Mouse (Mus musculus) monocyte, adult 5-6 weeks (primary cell): ENCODE measurements around the gene Tmem108. TPM values are rescaled to one million over a fixed set of nuclear protein-coding genes. Genes with fewer than 3 reads are reported as not detected.

Experiments
- ATAC-seq: fragments of 153-309, 156-312 bp; replicated peaks from 2 replicates; pipeline ENCODE4 v1.8.0; 2017; ENCODE audit warnings: mild to moderate bottlenecking; ENCODE audit not compliant: low TSS enrichment, insufficient number of reproducible peaks, severe bottlenecking, poor library complexity, low FRiP score
- total RNA-seq: library from RNA; stranded (forward); fragments of 200-1000, 200-491, 200-594 nt; gene quantifications from 3 replicates; pipeline ENCODE4 v1.2.3, GENCODE M21; 2017

The Tmem108 gene
- total RNA-seq, 1 experiment from 2014 or later: 0.48 TPM

DNA sequence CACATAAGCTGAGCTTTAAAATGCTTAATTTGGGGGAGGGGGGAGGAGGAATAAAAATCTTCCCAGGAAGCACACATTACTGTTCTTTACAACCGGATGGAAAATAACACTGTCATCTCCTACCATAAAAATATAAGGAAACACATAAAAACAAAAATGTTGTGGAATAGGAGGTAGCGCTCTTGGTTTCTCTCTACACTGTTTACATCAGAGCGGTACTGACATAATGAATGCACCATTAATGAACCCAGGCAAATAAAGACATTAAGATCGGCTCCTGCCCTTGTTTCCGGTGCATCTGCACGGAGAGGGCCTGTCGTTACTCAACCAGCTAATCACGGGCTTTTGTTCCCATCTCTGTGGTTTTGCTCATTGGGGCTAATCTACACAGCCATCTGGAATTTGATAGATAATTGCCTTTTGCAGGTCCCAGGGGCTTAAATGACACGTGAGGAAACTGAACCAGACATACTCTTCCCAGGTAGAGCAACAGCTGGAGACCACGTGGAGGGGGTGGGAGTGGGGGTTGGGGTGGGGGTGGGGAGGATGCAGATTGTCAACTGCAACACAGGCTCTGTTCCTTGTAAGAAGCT lies 107.5 kb downstream of the Tmem108 start:
- ATAC-seq: no peak

DNA sequence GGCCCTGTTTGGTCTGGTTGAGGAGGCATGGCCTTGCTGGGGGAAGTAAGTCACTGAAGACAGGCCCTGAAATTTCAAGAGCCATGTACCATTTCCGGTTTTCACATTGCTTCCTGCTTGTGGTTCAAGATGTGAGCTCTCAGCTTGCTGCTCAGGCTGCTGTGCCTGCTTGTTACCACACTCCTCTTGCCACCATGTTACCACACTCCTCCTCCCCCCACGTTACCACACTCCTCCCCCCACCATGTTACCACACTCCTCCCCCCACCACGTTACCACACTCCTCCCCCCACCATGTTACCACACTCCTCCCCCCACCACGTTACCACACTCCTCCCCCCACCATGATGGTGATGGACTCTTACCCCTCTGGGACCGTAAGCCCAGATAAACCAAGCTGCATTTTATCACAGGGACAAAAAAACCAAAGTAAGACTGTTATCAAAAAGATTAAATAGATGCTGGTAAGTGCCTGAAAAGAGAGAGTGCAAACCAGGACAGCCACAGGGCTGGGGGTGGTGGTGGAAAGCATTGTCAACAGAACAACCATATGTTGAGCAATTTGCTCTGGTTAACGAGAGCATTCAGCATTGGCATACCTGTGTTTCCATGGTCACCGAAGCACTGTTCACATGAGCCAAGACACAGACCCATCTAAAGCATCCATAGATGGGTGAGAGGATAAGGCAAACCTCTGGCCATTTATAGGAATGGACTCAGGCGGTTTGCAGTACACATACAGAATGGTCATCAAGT lies 109.3 kb downstream of the Tmem108 start:
- ATAC-seq: no peak

DNA sequence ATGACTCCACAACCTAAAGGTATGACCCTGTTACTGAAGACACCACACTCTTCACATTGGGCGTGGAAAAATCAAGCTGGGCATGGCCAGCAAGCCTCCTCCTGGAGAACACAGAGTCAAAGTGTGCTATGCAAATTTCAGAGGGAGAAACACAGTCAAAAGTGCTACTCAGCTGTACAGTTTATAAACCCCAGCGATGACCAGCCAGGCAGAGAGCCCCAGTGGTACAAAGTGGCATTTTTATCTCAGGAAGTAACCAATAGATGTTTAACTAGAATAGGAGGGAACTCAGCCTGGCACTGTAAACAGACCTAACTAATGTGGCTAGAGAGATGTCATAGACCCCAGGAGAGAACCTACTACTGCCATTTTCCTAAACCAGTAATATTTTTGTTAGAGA lies 115.0 kb downstream of the Tmem108 start:
- ATAC-seq: no peak

- ATAC-seq: no peak
Observed at GRCm38 (mm10) chr9:103645724-103646123, 115.9 kb downstream of the Tmem108 start.

DNA sequence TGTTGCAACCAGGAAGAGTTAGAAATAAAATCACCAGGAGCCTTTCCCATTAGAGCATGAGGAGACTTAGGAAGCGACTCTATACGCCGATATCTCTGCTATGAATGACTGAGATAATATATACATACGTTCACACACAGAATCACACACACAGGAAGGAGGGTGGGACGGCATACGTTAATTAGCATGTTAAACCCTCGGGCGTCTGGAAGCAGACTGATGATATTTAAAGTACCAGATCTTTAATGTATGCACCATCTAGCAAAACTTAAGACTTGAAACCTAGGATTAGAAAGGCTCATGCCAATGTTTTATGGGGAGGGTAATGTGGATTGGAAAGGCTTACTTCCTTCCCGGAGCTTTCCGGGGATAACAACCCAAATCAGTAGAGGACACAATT lies 119.3 kb downstream of the Tmem108 start:
- ATAC-seq: no peak

DNA sequence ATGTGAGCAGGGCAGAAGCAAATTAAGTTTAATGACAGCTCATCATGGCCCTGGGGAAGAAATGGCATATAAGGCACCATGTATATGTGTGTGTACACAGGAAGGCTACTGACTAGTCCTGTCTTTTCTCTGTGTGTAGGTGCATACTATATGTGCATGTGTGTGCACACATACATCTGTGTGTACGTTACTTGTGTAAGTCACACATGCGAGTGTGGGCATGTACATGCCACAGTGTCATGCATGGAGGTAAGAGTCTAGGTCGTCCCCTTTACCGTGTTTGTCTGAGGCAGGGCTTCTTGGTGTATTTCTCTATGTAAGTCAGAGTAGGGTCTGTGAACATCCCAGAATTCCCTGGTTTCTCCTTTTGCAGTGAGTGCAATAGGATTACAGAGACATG lies 120.3 kb downstream of the Tmem108 start:
- ATAC-seq: no peak

DNA sequence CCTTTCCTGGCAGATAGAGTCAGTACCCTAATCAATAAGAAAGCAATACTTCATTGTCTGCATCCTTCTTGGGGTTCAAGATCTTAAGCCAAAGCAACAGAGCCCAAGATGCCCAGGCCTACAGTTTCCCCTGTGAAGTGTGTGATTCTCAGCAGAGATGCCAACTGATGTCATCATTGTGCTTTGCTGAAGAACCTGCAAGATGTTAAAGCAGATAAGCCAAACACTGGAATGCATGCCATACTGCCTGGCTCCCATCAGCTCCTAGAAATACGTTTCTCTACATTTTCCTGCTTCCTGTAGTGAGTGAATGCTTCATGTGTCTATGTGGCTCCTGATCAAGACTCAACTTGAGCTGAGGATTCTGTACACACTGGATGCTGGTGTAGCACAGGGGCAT lies 122.2 kb downstream of the Tmem108 start:
- no peak for ATAC-seq

DNA sequence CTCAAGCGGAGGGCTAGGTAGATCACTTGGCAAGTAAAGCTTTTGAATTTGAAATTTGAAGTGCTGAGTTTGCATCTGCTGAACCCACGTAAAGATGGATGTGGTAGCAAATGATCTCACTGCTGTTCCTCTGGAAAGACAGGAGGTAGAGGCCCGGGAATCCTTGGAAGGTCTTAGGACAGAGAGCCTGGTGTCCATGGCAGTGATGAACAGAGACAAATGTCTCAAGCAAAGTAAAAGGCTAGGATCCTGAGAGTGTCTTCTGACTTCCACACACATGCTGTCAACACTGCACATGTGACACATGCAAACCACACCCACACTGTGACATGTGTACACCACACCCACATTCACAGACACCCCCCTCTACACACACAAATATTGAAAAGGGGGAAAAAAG lies 124.2 kb downstream of the Tmem108 start:
- ATAC-seq: no peak

DNA sequence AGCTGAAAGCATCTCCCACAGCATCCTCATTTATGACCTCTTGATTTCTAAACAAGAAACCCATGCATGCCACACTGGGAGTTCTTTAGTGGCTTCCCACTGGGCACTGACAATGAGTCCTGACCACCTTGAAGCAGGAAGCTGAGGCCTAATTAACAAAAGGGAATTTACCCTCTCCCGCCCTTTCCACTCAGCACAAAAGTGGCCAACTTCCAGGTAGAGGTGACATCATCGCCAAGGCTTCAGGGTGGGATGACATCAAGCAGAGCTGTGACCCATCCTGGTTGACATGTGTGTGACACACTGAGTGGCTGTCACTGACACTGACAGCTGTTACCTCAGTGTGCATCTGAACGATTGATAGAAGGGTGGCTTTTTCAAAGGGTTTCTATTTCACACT lies 124.8 kb downstream of the Tmem108 start:
- ATAC-seq: no peak

DNA sequence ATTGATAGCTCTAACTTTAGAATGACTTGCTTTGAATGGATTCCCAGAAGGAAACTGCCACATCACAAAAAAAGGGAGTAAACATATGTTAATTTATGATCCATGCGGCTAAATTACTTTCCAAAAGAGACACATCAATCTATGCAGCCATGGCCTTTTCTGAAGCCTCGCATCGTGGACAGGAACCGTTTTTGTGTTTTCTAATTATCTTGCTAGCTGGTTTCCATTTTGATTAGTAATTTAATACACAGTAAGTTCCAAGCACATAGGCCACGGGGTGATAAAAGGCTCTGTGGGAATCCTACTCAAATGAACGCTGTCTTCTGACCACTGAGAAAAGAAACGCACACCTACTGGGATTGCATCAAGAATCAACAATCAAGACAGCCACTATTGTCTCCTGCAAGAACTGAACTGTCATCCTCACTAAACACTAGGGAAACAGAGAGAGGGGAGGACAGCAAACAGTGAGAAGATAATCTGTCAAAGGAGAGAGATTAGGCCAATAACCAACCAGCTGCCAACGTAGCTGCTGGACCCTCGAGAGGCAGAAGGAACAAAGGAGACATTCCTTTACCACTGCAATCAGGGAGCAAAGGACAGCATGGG lies 132.7 kb downstream of the Tmem108 start:
- ATAC-seq: no peak

DNA sequence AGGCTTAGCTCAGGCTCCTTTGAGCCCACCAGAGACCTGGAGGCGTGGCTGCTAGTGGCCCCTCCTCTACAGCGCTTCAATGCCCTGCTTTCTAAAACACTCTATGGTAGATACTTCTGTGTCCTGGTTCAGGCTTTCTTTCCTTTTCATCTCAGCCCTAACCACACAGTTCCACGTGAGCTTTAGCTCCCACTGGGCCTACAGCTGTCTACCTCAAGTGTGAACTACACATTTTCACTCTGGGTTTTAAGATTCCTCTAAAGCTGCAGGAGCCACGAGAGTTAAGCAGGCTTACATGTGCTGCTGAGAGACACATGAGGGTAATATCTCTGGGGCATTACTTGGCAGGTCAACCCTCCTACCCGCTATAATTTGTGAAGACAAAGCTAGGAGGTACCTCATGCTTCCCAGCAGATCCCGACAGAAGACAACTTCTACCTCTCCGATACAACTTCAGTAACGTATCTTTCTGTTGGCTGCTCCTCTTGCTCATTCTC lies 134.2 kb downstream of the Tmem108 start:
- ATAC-seq: no peak

DNA sequence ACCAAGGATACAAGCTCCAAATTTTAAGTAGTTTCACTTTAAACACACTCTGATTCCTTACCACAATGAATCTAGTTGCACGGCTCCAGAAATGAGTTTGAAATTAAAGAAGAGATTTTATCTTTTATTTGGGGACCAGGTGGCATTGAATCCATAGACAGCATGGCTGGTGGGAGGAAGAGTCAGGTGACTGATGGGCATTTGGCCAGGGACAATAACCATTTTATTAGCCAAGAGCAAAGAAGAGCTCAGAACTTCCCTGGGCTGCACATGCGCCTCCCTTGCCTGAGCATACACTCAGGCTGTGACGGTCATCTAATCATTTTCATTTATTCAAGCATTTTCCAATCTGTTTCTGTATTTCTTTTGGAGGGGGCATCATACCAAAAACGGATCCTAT lies 135.5 kb downstream of the Tmem108 start:
- ATAC-seq: no peak

GRCm38 (mm10) chr9:103624649-103625048 lies 137.0 kb downstream of the Tmem108 start:
- no peak for ATAC-seq

- no peak for ATAC-seq
Observed at GRCm38 (mm10) chr9:103623560-103624316, 137.9 kb downstream of the Tmem108 start.

- no peak for ATAC-seq
Observed at GRCm38 (mm10) chr9:103622988-103623387, 138.6 kb downstream of the Tmem108 start.

GRCm38 (mm10) chr9:103621870-103622269 lies 139.8 kb downstream of the Tmem108 start:
- no peak for ATAC-seq

GRCm38 (mm10) chr9:103620517-103621212 lies 141.0 kb downstream of the Tmem108 start:
- ATAC-seq: no peak

GRCm38 (mm10) chr9:103614260-103614659 lies 147.4 kb downstream of the Tmem108 start:
- no peak for ATAC-seq
